Mouse (Mus musculus): ENCODE measurements around the gene Mcat. TPM values are rescaled to one million over a fixed set of nuclear protein-coding genes. Genes with fewer than 3 reads are reported as not detected.

Gene Mcat
- polyA plus RNA-seq, 1 experiment from 2014 or later, result 31.4 TPM

DNA sequence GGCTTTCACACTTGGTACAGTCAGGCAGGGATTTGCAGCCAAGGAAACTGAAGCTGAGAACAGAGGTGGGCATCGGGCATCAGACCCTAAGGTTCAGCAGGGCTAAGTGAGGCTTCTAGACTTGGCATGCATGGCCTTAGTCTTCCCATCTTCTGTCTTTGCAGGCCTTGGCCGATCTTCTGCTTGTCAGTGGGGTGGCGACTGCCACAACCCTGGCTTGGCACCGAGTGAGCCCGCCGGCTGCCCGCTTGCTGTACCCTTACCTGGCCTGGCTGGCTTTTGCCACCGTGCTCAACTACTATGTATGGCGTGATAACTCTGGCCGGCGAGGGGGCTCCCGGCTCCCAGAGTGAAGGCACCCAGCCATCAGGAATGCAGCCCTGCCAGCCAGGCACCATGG, 10.0 kb upstream of the Mcat start:
- no peaks in the 10 kb centered on the region for H3K9me3 ChIP-seq (replicated peaks)
- H3K36me3 ChIP-seq, result peaks cover 43% of the 10 kb centered on the region
- H3K9ac ChIP-seq (replicated peaks), result no peak overlapping the region
- H3K4me2 ChIP-seq, result no peak overlapping the region
- H3K27ac ChIP-seq (replicated peaks), result no peak overlapping the region
- 96% methylated on average over 12 of the region's 12 CpGs for whole genome bisulfite sequencing
- H3K4me1 ChIP-seq, result no peaks in the 10 kb centered on the region
- ATAC-seq (ENCODE audit: low FRiP score), result no peak
- H3K4me3 ChIP-seq (replicated peaks), result no peak overlapping the region
- no peaks in the 10 kb centered on the region for H3K27me3 ChIP-seq (replicated peaks)

DNA sequence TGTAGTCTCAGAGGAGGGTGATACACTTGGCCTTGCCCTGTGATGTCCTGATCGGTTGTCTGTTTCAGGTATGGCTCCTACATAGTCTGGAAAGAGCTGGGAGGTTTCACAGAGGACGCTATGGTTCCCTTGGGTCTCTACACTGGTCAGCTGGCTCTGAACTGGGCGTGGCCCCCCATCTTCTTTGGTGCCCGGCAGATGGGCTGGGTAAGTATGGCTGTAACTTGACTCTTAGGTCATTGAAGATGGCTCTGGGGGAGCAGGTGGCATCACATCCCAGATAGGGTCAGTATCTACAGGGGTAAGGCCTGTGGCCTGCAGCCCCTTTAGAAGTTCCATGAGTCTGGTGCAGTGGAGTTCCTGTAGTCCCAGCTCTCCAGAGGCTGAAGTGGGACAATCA, 8.5 kb upstream of the Mcat start:
- WGBS, result 85% methylated on average over 4 of the region's 4 CpGs

DNA sequence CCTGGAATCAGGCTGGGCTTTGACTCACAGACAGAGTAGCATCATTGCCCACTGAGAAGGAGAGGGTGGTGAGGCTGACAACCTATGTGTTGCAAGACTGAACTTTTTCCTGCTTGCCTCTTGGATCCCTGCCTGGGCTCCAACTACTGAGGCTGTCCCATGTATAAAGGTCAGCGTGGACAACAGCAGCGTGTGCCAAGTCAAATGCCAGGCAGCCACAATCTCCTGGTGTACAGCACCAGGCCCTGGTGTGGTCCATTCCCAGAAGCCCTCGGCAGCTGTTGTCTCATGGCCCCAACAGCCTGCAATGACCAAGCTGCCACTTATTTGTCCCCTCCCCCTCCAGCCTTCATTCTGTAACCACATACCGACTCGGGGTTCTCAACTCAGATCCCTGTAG, 8.0 kb upstream of the Mcat start:
- peaks cover 25% of the 10 kb centered on the region for H3K36me3 ChIP-seq
- no peaks in the 10 kb centered on the region for H3K9me3 ChIP-seq (replicated peaks)
- H3K4me1 ChIP-seq, result no peaks in the 10 kb centered on the region
- H3K27me3 ChIP-seq (replicated peaks), result no peaks in the 10 kb centered on the region
- H3K27ac ChIP-seq (replicated peaks), result no peak overlapping the region
- WGBS, result 91% methylated on average over 5 of the region's 5 CpGs
- H3K4me3 ChIP-seq (replicated peaks), result no peak overlapping the region
- ATAC-seq (ENCODE audit: low FRiP score), result no peak
- H3K4me2 ChIP-seq, result no peak overlapping the region
- H3K9ac ChIP-seq (replicated peaks), result no peak overlapping the region

More for the DNA sequence above, 8.5 kb upstream of the Mcat start:
- H3K4me1 ChIP-seq, result no peaks in the 10 kb centered on the region
- H3K9ac ChIP-seq (replicated peaks), result no peak overlapping the region
- H3K4me2 ChIP-seq, result no peak overlapping the region
- peaks cover 30% of the 10 kb centered on the region for H3K36me3 ChIP-seq
- no peak overlapping the region for H3K27ac ChIP-seq (replicated peaks)
- no peak for ATAC-seq (ENCODE audit: low FRiP score)
- no peak overlapping the region for H3K4me3 ChIP-seq (replicated peaks)
- H3K9me3 ChIP-seq (replicated peaks), result no peaks in the 10 kb centered on the region
- no peaks in the 10 kb centered on the region for H3K27me3 ChIP-seq (replicated peaks)

DNA sequence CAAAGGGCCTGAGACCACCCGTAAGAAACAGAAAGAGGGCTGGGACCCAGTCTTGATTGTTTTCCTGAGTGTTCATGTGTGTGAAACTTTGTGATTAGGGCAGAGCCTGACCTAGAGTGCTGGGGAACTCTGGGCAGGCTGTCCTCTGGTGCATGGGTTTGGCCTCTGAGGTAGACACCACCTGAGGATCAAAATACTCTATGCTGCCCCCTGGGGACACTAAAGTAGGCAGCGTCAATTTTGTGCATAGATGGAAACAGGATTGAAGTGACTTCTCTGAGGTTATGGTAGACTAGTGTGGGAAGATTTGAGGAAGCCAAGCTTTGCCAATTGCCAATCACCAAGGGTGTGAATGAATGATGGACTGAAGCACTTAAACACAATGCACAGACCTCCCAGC, 7.1 kb upstream of the Mcat start:
- Histone ChIP-seq H3K36me3 (peaks cover 15% of the 10 kb centered on the region), H3K4me3 (replicated peaks) (no peak overlapping the region), H3K27ac (replicated peaks) (no peak overlapping the region), H3K4me2 (no peak overlapping the region), H3K4me1 (no peaks in the 10 kb centered on the region), H3K9me3 (replicated peaks) (no peaks in the 10 kb centered on the region), H3K27me3 (replicated peaks) (no peaks in the 10 kb centered on the region), H3K9ac (replicated peaks) (no peak overlapping the region)
- WGBS, result 69% methylated on average over 2 of the region's 2 CpGs
- ATAC-seq (ENCODE audit: low FRiP score), result no peak

DNA sequence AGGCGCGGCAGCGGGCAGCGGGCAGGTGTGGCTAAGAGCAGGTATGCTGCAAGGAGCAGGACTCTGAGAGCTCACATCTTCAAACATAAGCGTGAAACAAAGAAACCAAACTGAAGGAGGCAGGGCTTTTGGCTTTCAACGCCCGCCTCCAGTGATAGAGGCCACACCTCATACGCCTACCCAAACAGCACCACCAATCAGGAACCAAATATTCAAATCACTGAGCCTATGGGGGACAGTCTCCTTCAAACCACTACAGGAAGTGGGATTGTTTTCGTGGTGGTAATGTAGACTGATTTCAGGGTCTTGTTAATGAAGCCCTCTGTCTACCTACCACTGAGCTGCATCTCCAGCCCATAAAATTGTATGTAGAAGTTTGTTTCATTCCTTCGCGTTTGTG, 6.1 kb upstream of the Mcat start:
- Histone ChIP-seq H3K36me3 (peaks cover 5% of the 10 kb centered on the region; the same call in 1 of the 2 replicates), H3K27ac (replicated peaks) (no peak overlapping the region), H3K27me3 (replicated peaks) (no peaks in the 10 kb centered on the region), H3K4me3 (replicated peaks) (no peak overlapping the region), H3K4me2 (no peak overlapping the region), H3K9ac (replicated peaks) (no peak overlapping the region), H3K9me3 (replicated peaks) (no peaks in the 10 kb centered on the region), H3K4me1 (no peaks in the 10 kb centered on the region)
- ATAC-seq (ENCODE audit: low FRiP score), result no peak
- 60% methylated on average over 11 of the region's 11 CpGs for WGBS

DNA sequence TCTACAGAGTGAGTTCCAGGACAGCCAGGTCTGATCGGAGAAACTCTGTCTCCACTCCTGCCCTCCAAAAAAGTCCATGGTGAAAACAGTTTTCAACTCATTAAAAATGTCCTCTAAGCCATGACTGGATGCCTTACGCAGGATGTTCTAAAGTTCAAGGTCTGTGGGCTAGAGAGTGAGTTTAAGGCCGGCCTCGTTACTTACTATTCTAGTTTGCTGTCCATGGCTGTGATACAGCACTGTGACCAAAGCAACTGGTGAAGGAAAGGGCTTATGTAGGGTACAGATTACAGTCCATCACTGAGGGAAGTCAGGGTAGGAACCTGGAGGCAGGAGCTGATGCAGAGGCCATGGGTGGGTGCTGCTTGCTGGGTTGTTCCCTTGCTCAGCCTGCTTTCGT, 5.0 kb upstream of the Mcat start:
- H3K4me2 ChIP-seq, result no peak overlapping the region
- H3K27me3 ChIP-seq (replicated peaks), result peaks cover 4% of the 10 kb centered on the region; the same call in 1 of the 2 replicates
- peaks cover 10% of the 10 kb centered on the region for H3K4me1 ChIP-seq
- WGBS, result 99% methylated on average over 5 of the region's 5 CpGs
- H3K27ac ChIP-seq (replicated peaks), result no peak overlapping the region
- ATAC-seq (ENCODE audit: low FRiP score), result no peak
- H3K9ac ChIP-seq (replicated peaks), result no peak overlapping the region
- H3K4me3 ChIP-seq (replicated peaks), result no peak overlapping the region
- H3K36me3 ChIP-seq, result no peaks in the 10 kb centered on the region
- H3K9me3 ChIP-seq (replicated peaks), result no peaks in the 10 kb centered on the region

DNA sequence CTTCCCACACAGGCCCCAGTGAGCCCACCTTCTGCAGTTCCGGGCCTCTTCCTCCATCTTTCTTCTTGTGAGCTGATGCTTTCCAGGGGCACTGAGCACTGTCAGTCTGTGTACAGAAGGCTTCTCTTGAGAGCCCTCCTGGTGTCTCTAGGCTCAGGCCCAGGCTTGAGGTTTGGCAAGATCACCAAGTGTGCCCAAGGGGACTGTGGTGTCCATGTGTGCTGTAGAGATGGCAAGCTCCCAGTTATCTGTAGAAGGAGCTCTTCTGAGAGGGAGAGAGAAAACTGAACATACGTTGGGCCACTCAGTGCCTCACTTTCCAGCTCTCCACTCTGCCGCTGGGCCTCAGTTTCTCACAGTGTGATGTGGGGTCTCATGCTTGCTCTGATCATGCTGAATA, 4.1 kb upstream of the Mcat start:
- H3K9ac ChIP-seq (replicated peaks), result no peak overlapping the region
- H3K27ac ChIP-seq (replicated peaks), result no peak overlapping the region
- no peak overlapping the region for H3K4me2 ChIP-seq
- H3K36me3 ChIP-seq, result no peaks in the 10 kb centered on the region
- WGBS, result 82% methylated on average over 3 of the region's 3 CpGs
- H3K9me3 ChIP-seq (replicated peaks), result no peaks in the 10 kb centered on the region
- H3K27me3 ChIP-seq (replicated peaks), result peaks cover 7% of the 10 kb centered on the region
- ATAC-seq (ENCODE audit: low FRiP score), result no peak
- H3K4me3 ChIP-seq (replicated peaks), result no peak overlapping the region
- peaks cover 18% of the 10 kb centered on the region for H3K4me1 ChIP-seq

DNA sequence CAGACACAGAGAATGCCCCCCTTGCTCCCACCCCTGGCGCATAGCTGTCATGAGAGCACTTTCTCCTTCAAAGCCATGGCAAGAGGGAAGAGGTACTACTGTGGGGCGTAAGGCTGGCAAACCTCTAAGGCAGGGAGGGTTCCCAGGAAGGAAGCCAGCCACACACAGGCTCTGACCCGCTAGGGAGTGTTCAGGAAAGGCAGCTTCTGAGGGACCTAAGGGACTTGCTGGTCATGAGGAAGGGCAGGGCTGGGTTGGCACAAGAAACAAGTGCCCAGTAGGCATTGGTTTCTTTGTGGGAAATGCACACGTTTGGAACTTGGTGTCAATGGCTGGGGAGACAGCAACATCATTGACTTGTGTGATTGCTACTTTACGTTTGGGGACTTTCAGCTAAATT, 2.4 kb upstream of the Mcat start:
- no peak overlapping the region for H3K4me3 ChIP-seq (replicated peaks)
- no peak for ATAC-seq (ENCODE audit: low FRiP score)

DNA sequence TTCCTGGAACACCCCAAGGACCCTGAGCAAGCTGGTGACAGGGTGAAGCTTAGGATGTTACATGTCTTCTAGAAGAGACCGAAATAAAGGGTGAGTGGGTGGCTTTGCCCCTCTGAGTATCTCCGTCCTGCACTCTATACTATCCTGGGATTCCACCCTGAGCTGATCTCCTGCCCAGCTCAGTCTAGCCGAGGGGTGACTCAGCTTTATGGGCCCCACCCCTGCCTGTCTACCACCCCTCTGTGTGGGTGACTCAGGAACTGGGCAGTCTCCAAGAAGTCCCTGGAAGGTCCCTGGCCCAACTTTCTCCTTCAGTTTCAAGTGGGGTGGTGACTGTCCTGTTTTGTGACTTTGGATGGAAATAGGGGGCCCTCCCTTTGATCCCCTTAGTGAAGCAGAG, 1.8 kb upstream of the Mcat start:
- Histone ChIP-seq H3K27me3 (replicated peaks) (peaks cover 15% of the 10 kb centered on the region), H3K9me3 (replicated peaks) (no peaks in the 10 kb centered on the region), H3K27ac (replicated peaks) (no peak overlapping the region), H3K9ac (replicated peaks) (no peak overlapping the region), H3K4me1 (peaks cover 19% of the 10 kb centered on the region), H3K4me2 (no peak overlapping the region), H3K36me3 (no peaks in the 10 kb centered on the region), H3K4me3 (replicated peaks) (no peak overlapping the region)
- no peak for ATAC-seq (ENCODE audit: low FRiP score)
- WGBS, result 91% methylated on average over 3 of the region's 3 CpGs

More for the DNA sequence above, 2.4 kb upstream of the Mcat start:
- Histone ChIP-seq H3K36me3 (no peaks in the 10 kb centered on the region), H3K27ac (replicated peaks) (no peak overlapping the region), H3K4me2 (no peak overlapping the region), H3K9me3 (replicated peaks) (no peaks in the 10 kb centered on the region), H3K9ac (replicated peaks) (no peak overlapping the region), H3K4me1 (peaks cover 19% of the 10 kb centered on the region), H3K27me3 (replicated peaks) (peaks cover 15% of the 10 kb centered on the region)
- WGBS, result 80% methylated on average over 5 of the region's 5 CpGs

DNA sequence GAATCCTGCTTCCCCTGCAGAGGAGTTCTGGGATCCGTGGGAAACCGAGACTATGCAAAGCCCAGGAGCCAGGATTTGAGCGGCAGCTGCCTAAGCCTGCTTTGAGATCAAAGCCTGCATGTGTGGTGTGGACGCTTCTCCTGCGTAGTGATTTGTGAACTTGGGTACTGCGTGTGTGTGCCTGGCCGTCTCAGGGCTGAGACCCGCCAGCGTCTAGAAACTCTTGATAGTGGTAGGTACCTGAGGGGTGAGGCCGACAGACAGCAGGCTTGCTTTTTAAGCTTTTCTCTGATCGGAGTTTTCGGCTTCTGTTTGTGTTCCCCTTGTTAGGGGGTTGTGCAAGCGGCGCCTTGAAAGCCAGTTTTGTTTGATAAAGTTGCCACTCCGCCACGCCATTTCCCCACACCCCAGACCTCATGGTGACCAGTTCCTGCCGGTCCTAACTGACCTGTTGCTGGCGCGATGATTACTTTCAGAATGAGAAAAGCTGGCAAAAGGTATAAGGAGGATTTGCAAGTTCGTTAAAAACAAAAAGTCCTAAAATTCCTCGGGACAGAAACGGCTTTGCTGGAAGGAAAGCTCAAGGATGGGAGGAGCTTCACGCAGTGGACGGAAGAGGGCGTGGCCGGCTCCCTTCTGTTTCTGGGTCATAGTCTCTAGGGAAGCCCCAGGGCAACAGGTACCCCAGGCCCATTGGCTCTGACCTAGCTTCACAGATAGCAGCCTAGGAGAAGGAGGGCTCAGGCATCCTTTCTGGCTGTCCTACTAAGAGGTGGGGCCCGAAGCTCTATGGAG, 467 bp upstream of the Mcat start:
- H3K36me3 ChIP-seq, result no peaks in the 10 kb centered on the region
- H3K4me1 ChIP-seq, result peaks cover 19% of the 10 kb centered on the region
- peaks cover 15% of the 10 kb centered on the region for H3K27me3 ChIP-seq (replicated peaks)
- no peak overlapping the region for H3K27ac ChIP-seq (replicated peaks)
- whole genome bisulfite sequencing, result 3% methylated on average over 27 of the region's 27 CpGs
- H3K4me3 ChIP-seq (replicated peaks), result peak overlapping the region; percentile 34
- no peak for ATAC-seq (ENCODE audit: low FRiP score)
- peak overlapping the region; percentile 68 for H3K4me2 ChIP-seq
- no peaks in the 10 kb centered on the region for H3K9me3 ChIP-seq (replicated peaks)
- peak overlapping the region; percentile 33 for H3K9ac ChIP-seq (replicated peaks)

DNA sequence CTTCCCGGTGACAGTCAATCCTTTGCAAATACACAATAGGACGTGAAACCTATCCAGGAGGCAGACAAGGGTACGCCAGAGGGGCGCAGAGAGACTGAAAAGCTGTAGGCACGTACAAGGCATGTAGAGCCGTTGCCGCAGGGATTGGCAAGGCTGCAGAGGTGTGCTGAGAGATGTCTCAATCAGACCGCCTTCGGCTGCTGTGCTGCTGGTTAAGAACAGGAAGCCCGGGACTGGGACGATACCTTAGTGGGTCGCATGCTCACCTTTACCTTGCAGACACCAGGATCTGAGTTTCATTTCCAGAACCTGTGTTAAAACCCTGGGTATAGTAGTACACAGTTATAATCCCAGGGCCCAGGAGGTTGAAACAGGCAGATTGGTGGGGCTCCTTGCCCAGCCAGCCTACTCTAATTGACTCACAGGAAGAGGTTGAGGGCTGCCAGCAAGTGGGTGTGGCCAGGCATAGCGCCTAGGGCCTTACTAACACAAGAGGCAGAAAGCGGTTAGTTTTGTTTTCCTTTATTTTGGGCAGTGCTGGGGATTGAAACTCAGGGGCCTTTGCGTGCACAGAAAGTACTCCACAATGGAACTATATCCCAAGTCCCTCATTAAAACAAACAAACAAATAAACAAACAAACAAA, 839 bp downstream of the Mcat start:
- H3K27me3 ChIP-seq (replicated peaks), result peaks cover 15% of the 10 kb centered on the region
- ATAC-seq (ENCODE audit: low FRiP score), result no peak
- H3K4me3 ChIP-seq (replicated peaks), result 0 out of 2 replicates have a peak overlapping the region, but pooled peaks have one; percentile 34
- 35% methylated on average over 15 of the region's 15 CpGs for WGBS
- peak overlapping the region; percentile 68 for H3K4me2 ChIP-seq
- no peaks in the 10 kb centered on the region for H3K36me3 ChIP-seq
- no peaks in the 10 kb centered on the region for H3K9me3 ChIP-seq (replicated peaks)
- H3K4me1 ChIP-seq, result peaks cover 19% of the 10 kb centered on the region
- H3K27ac ChIP-seq (replicated peaks), result no peak overlapping the region
- H3K9ac ChIP-seq (replicated peaks), result no peak overlapping the region

DNA sequence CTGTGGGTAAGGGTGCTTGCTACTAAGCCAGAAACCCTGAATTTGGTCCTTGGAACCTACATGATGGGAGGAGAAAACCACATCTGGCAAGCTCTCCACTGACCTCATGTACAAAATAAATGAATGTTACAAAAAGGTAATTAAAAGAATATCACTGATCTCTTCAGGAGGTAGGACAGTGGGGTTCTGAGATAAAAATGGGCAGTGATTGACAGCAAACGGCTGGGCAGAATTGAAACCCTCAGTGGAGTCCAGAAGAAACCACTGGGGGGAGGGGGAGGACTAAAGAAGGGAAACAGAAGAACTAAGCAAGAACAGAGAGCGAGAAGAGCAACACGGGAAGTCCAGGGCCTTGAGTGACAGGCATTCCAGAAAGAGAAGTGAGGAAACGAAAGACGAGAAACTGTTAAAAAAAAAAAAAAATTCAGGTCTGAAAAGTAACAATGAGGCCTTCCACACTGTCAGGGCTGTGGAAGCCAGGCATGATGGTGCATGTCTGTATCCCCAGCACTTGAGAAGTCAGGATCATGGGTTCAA, 2.6 kb downstream of the Mcat start:
- no peaks in the 10 kb centered on the region for H3K36me3 ChIP-seq
- H3K4me2 ChIP-seq, result no peak overlapping the region
- H3K4me3 ChIP-seq (replicated peaks), result no peak overlapping the region
- peaks cover 23% of the 10 kb centered on the region for H3K4me1 ChIP-seq
- H3K27me3 ChIP-seq (replicated peaks), result peaks cover 15% of the 10 kb centered on the region
- ATAC-seq (ENCODE audit: low FRiP score), result no peak
- H3K9me3 ChIP-seq (replicated peaks), result no peaks in the 10 kb centered on the region
- 75% methylated on average over 5 of the region's 5 CpGs for WGBS
- H3K27ac ChIP-seq (replicated peaks), result no peak overlapping the region
- no peak overlapping the region for H3K9ac ChIP-seq (replicated peaks)
